ENCODE assay signal across 15 mouse cellular contexts in the genomic region with DNA sequence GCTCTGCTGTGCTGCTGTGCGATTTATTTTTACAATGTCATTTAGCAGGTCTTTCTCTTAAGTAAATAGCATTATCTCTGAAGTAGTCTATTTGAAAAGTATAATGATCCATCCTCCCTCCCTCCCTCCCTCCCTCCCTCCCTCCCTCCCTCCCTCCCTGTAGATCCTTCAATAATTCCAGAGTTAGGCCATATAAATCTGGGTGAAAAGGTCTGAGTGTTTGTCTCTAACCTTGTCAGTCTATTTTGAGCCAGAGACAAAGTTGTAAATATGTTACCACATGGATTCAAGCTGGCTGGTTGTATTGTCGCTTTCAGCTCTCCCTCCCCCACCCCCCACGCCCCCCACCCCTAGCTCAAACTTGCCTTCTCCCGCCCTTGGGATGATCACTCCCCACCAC.
A peak's percentile ranks its signal among the peaks of the same experiment; 100 is the strongest.
DNase-seq lines count a peak whose midpoint lies in the region; ATAC-seq and TF ChIP-seq lines count a peak whose summit lies in the region.
"Had no signal": no experiment of that assay in that cellular context is flagged by ENCODE, and none has a peak within 500 bp of the region (broad histone marks: within the 10 kb centered on the region; RNA-seq: fewer than 3 reads in every experiment).

No protein-coding gene starts in this region.

- peaks cover 11% of the 10 kb centered on the region for H3K79me2 ChIP-seq in liver, adult 2 months (ENCODE audit: control insufficient read depth, insufficient read depth, low read length)

- no peaks in the 10 kb centered on the region for H3K27me3 ChIP-seq in heart, embryonic 14.5 days (ENCODE audit: control insufficient read depth, insufficient read depth, low read length)
- no peaks in the 10 kb centered on the region for H3K27me3 ChIP-seq in liver, adult 2 months (ENCODE audit: control insufficient read depth, insufficient read depth, low read length)
- H3K27me3 ChIP-seq in embryonic facial prominence, embryonic 10.5 days (replicated peaks; ENCODE audit: low read depth, poor library complexity, severe bottlenecking): peaks cover 36% of the 10 kb centered on the region
- 0 out of 2 replicates have a peak, but pooled peaks cover 2% of the 10 kb centered on the region for H3K27me3 ChIP-seq in limb, embryonic 12.5 days
- H3K27me3 ChIP-seq: liver, embryonic 13.5 days had no signal

- H3K27ac ChIP-seq in heart, embryonic 14.5 days (replicated peaks in 1 of 2; ENCODE audit: control insufficient read depth in 1 of 2, insufficient read depth in 1 of 2, low read depth in 2 of 2, low read length in 2 of 2): peak overlapping the region; percentile 53 to 61; a peak in 3 of 4 replicates
- peak overlapping the region; percentile 77 for H3K27ac ChIP-seq in liver, adult 2 months (replicated peaks; ENCODE audit: insufficient read depth, low read depth, low read length)
- H3K27ac ChIP-seq in embryonic facial prominence, embryonic 10.5 days (replicated peaks): peak overlapping the region; percentile 71
- H3K27ac ChIP-seq in limb, embryonic 12.5 days: peak overlapping the region; percentile 73
- H3K27ac ChIP-seq: forebrain, embryonic 13.5 days; gastrocnemius, adult 2 months; left cerebral cortex, adult 2 months; liver, embryonic 13.5 days had no signal

- peak overlapping the region; percentile 49 for H3K4me2 ChIP-seq in heart, embryonic 14.5 days (ENCODE audit: low read length)
- H3K4me2 ChIP-seq in limb, embryonic 12.5 days: peak overlapping the region; percentile 24; the same call in 1 of the 2 replicates
- H3K4me2 ChIP-seq: forebrain, embryonic 13.5 days; liver, embryonic 13.5 days had no signal

- intact Hi-C loops in heart, postnatal 14 days (cut with DNase I): no loop called here

- H3K4me1 ChIP-seq in heart, embryonic 14.5 days (ENCODE audit: control insufficient read depth in 2 of 2, insufficient read depth in 2 of 2, low read length in 2 of 2): peaks cover 21 to 40% of the 10 kb centered on the region in 2 experiments
- H3K4me1 ChIP-seq in liver, adult 2 months (ENCODE audit: control insufficient read depth, insufficient read depth, low read length): peaks cover 40% of the 10 kb centered on the region
- peaks cover 57% of the 10 kb centered on the region for H3K4me1 ChIP-seq in embryonic facial prominence, embryonic 10.5 days
- peaks cover 52% of the 10 kb centered on the region for H3K4me1 ChIP-seq in limb, embryonic 12.5 days (replicated peaks)
- H3K4me1 ChIP-seq: megakaryocyte, embryonic 14.5 days had no signal

- ATAC-seq in heart, embryonic 14.5 days (ENCODE audit: insufficient number of reproducible peaks, insufficient read depth, low FRiP score, low read depth): no peak
- no peak for ATAC-seq in limb, embryonic 12.5 days (ENCODE audit: insufficient number of reproducible peaks, insufficient read depth, low FRiP score, low TSS enrichment, low read depth)

- no peaks in the 10 kb centered on the region for H3K9me3 ChIP-seq in heart, embryonic 14.5 days (ENCODE audit: control insufficient read depth, low read length)
- H3K9me3 ChIP-seq in embryonic facial prominence, embryonic 10.5 days: no peaks in the 10 kb centered on the region
- no peaks in the 10 kb centered on the region for H3K9me3 ChIP-seq in limb, embryonic 12.5 days
- H3K9me3 ChIP-seq: forebrain, embryonic 13.5 days; liver, embryonic 13.5 days had no signal

- TF ChIP-seq CTCF in liver, adult 2 months (IDR thresholded peaks at IDR 0.05; ENCODE audit: low read depth, low read length): no peak

- H3K9ac ChIP-seq in heart, embryonic 14.5 days (ENCODE audit: low read length): peak overlapping the region; percentile 53
- no peak overlapping the region; the same call in 1 of the 2 replicates for H3K9ac ChIP-seq in liver, adult 2 months (ENCODE audit: low read depth, low read length)
- no peak overlapping the region for H3K9ac ChIP-seq in limb, embryonic 12.5 days (replicated peaks)
- H3K9ac ChIP-seq: forebrain, embryonic 13.5 days; liver, embryonic 13.5 days had no signal

- peak overlapping the region in 1 of 2 experiments; percentile 6; a peak in 1 of 4 replicates for H3K4me3 ChIP-seq in heart, embryonic 14.5 days (ENCODE audit: control insufficient read depth in 1 of 2, insufficient read depth in 1 of 2, low read depth in 1 of 2, low read length in 2 of 2)
- H3K4me3 ChIP-seq in liver, adult 2 months (ENCODE audit: insufficient read depth, low read depth, low read length): no peak overlapping the region
- peak overlapping the region; percentile 33; the same call in 1 of the 2 replicates for H3K4me3 ChIP-seq in embryonic facial prominence, embryonic 10.5 days
- no peak overlapping the region for H3K4me3 ChIP-seq in limb, embryonic 12.5 days (replicated peaks)
- H3K4me3 ChIP-seq: forebrain, embryonic 13.5 days; gastrocnemius, adult 2 months; left cerebral cortex, adult 2 months; liver, embryonic 13.5 days; megakaryocyte, embryonic 14.5 days had no signal

- DNase-seq in heart, postnatal 14 days: no peak
- DNase-seq in liver, adult 2 months (ENCODE audit: extremely low read depth, low read depth, low spot score): peak; percentile 74
- DNase-seq in liver: no peak
- DNase-seq in embryonic facial prominence, embryonic 10.5 days (ENCODE audit: low spot score): no peak
- no peak for DNase-seq in spleen, adult 12 weeks (ENCODE audit: low spot score)
- DNase-seq in retina, postnatal 1 day: no peak
- DNase-seq: cerebellum, adult 8-10 months; gastrocnemius, adult 2 months; kidney, postnatal 25 days; liver, embryonic 13.5 days had no signal

- WGBS in heart, embryonic 14.5 days: 12% methylated on average over 4 of the region's 4 CpGs
- 36% methylated on average over 4 of the region's 4 CpGs for WGBS in liver, adult 2 months
- WGBS in embryonic facial prominence, embryonic 10.5 days: 16% methylated on average over 4 of the region's 4 CpGs
- 4% methylated on average over 4 of the region's 4 CpGs for WGBS in limb, embryonic 12.5 days

- TF ChIP-seq POLR2A in liver, adult 2 months (IDR thresholded peaks at IDR 0.05; ENCODE audit: extremely low read depth, insufficient read depth, low read length): no peak

- no peaks in the 10 kb centered on the region for H3K36me3 ChIP-seq in heart, embryonic 14.5 days (ENCODE audit: control insufficient read depth, insufficient read depth, low read length)
- no peaks in the 10 kb centered on the region for H3K36me3 ChIP-seq in liver, adult 2 months (ENCODE audit: control insufficient read depth, insufficient read depth, low read length)
- H3K36me3 ChIP-seq in embryonic facial prominence, embryonic 10.5 days (replicated peaks): no peaks in the 10 kb centered on the region
- no peaks in the 10 kb centered on the region for H3K36me3 ChIP-seq in limb, embryonic 12.5 days
- H3K36me3 ChIP-seq: liver, embryonic 13.5 days had no signal
